Mouse (Mus musculus): Measurements from ENCODE around the gene Blmh.
A peak's percentile ranks its signal among the peaks of the same experiment; 100 is the strongest.

The Blmh gene

DNA sequence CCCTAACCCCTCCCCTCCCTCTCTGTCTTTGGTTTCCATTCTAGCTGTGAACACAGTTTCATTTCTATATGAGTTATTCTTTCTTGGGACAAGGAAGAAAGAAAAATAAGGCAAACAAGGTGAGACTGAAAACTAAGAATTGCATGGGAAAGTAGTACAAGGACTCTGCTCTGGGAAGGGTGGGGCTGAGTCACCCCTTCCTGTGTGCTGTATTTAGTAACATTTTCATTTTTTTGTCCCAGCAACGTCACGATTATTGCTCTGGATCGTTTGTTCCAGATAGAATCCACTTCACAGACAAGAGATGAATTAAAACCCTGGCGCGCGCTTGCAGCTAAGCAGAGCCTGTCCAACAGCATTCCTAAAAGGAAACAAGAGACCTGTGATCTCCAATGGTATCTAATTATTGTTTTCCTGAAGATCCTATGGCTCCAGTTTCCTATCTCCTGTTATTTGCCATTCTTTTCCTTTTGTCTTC, at the start of gene Blmh:
Gene Blmh (plus strand): TSS at position 51 of the 478 bp plus-strand sequence.
- DNase-seq, result no peak

DNA sequence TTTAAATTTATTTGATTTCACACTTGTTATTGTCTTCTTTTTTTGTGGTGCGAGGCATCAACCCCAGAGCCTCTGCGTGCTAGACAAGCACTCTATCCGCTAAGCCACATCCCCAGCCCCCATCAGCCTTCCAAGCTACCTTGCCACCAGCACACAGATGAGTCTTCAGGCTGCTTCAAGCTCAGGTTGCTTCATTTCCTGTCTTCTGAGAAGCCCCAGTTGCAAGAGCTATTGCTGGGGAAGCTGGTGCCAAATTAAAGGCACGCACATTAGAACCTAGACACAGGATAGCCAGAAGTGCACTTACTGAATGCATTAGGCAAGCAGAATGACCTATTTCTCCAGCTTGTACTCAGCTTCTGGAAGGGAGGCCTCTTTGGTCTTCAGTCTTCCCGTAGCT, 44.8 kb upstream of the Blmh start:
- DNase-seq, result no peak

- no peak for DNase-seq
Measured at GRCm38 (mm10) chr11:76884451-76884850, 40.2 kb upstream of the Blmh start.

- DNase-seq, result no peak
Measured at GRCm38 (mm10) chr11:76889339-76890164, 35.1 kb upstream of the Blmh start.

DNA sequence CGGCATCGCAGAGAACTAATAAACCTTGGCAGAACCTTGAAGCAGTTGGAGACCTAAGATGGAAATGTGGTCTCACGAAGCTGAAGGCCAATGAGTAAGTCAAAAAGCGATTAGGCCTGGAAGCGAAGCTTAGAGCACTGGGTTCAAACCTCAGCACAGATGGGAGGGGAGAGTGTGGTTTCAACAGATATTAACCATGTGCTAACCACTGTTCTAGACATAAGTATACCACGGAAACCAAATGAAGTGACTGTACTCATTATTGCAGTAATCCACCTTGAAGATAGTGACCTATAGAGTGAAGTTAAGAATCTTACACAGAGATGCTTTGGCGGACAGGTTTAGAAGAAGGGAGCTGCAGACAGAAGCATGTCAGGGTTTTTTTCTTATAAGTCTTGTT, 33.4 kb upstream of the Blmh start:
- no peak for DNase-seq

- DNase-seq, result no peak
Measured at GRCm38 (mm10) chr11:76891738-76892349, 32.8 kb upstream of the Blmh start.

DNA sequence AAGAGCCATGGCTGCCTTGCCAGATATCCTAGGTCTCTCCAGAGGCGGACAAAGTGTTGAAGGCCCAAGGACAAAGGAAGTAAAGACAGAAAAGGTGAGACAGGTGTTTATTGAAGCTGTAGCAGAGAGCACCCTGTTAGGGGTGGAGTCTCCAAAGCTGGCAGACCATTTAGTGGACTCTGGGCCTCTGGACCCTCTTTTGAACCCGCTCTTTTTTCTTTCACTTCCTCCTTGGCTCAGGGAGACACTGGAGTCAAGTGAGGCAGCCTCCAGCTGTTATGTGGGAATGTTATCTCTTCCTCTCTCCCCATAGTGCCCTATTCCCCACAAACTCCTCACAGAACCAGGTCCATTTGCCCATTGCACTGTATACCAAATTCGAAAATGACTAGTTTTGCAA, 31.6 kb upstream of the Blmh start:
- DNase-seq, result no peak

DNA sequence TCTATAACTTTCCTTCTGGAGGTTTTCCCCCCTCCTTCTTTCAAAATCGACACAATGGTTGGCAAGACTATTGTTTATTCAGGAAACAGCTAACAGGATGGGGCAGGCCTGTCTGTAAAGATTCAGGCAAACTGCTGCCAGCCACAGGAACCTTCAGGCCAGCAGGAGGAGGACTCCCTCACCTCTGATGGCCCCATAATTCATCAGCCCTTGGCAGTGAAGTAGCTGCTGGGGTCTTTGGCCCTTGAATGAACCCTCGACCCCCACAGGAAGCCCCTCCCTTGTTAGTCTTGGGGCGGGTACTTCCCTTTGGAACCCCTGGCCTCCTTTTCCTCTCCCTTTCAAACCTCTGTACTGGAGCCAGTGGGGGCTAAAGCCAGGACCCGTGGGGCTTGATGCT, 31.0 kb upstream of the Blmh start:
- no peak for DNase-seq

DNA sequence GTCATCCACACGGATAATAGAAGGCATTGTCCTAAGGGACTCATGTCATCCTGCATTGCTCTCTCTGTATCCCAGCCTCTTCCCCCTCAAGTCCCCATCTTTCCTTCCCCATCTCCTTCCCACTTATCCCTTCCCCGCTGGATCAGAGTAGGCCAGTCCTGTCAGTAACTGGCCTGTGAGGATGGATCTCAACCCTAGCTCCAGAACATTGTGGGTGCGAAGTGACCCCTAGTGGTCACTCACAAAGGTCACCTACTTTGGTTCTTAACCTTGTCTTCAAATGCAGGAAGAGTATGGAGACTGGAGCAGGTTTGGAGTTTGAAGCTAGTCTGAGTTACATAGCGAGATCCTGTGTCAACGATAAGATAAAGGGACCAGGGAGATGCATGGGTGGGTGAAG, 30.4 kb upstream of the Blmh start:
- DNase-seq, result peak; percentile 25

DNA sequence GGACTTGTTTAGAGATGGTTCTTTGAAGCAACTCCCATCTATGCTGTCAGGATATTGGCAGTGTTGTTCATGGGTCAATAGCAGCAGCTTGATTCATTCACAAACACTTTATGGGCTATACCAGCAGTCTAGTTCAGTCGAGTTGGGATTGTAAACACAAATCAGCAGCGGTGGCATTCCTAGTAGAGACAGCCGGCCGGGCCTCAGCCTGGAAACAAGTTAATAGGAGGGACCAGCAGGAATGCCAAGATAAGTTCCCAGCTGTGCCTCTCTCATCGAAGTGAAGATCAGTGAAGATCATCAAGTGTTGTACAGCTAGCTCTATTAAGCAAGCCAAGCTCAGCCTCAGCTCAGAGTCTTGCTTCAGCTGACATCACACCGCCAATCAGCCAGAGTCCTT, 28.2 kb upstream of the Blmh start:
- no peak for DNase-seq

DNA sequence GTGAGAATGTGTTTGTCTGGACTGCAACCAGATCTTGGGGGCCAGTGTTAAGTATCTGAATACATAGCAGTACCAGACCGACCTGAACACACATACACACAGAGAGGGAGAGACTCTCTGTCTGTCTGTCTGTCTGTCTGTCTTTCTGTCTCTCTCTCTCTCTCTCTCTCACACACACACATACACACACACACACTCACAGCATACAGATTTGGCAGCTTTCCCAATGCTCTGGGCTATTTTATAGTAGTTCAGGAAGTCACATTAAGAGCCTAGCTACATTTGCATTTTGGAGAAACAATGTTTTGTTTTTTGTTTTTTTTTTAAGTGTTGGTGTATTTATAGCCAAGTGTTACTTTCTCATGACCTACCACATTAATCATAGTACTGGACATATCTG, 27.5 kb upstream of the Blmh start:
- no peak for DNase-seq

DNA sequence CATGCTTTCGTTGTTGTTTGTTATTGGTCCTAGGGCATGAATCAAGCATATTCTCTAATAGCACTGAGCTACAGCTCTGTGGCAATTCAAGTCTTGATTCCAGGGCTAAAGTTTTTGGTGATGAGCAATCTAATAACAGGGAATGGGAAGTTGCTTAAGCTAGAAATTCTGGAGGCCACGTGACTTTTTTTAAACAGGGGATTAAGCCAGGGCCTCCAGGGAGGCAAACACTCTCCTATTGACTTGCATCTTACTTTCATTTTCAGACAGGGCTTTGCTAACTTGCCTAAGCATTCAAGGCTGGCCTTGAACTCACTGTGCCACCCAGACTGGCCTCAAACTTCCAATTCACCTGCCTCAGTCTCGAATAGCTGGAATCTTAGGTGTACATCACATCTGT, 26.7 kb upstream of the Blmh start:
- DNase-seq, result no peak

- DNase-seq, result no peak
Measured at GRCm38 (mm10) chr11:76898751-76899150, 25.9 kb upstream of the Blmh start.

- no peak for DNase-seq
Measured at GRCm38 (mm10) chr11:76899758-76900738, 24.6 kb upstream of the Blmh start.

DNA sequence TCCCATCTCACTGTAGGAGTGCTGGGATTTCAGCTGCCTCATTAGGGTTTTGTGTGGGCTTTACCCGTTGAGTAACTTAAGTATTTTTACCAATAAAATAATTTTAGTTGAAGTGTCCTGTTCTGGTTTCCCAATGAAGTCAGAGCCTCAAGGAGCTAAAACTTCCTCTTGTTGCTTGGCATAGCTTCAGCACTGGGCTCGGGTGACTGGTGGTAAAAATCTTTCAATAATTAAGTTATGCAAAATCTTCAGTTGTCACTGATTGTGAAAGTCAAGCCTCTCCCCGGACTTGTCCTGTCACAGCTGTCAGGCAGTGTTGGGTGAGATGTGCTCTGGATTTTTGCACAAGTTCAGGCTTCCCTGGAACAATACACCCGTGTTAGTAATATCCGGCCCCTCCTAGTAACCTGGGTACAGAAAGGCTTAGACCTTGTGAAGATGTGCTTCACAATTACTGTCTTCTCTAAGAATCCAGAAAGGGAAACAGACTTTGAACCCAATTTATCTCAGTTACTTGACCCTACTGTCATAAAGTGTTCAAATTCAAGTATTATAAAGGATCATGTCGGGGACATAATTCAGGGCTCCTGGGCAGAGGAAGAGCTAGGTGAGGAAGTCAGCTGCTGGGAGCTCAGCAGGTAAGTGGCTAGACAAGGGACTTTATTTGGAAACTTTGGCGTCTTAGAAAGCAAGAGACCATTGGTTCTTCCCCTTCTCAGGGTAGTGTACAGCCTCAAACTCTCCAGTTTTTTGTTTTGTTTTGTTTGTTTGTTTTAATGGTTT, 22.8 kb upstream of the Blmh start, which contains the start of gene Tmigd1:
Gene Tmigd1 (plus strand): TSS at position 581 of the 783 bp plus-strand sequence.
- no peak for DNase-seq

DNA sequence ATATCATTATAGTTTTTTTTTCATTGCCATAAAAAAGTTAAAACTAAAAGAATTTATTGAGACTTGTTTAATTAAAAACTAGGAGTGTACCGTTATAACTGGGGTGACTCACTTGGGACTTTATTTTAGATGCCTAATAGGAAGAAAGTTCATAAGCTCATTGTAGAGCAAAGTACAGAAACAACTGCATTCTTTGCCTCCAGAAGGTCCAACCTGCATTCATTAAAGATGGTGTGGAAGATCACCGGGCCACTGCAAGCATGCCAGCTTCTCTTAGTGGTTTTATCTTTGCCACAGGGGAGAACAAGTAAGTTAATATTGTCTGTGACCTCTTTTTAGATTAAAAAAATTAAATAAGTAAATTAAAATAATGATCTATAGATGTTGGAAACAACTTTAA, 20.3 kb upstream of the Blmh start:
- no peak for DNase-seq

DNA sequence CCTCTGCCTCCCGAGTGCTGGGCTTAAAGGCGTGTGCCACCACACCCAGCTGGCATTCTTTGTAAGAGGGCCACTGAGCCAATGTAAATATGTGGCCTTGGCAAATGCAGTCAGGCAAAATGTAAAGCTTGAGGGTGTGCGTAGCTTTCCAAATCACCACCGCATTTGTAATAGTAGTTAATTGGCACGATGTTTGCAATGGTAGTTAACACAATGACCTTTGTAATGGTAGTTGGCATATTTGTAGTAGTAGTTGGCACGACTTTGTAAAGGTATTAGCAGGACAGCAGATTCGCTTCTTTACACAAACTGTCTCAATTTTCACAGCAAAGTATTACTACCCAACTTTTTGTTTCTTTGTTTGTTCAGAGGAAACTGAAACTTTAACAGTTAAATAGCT, 16.0 kb upstream of the Blmh start:
- no peak for DNase-seq

DNA sequence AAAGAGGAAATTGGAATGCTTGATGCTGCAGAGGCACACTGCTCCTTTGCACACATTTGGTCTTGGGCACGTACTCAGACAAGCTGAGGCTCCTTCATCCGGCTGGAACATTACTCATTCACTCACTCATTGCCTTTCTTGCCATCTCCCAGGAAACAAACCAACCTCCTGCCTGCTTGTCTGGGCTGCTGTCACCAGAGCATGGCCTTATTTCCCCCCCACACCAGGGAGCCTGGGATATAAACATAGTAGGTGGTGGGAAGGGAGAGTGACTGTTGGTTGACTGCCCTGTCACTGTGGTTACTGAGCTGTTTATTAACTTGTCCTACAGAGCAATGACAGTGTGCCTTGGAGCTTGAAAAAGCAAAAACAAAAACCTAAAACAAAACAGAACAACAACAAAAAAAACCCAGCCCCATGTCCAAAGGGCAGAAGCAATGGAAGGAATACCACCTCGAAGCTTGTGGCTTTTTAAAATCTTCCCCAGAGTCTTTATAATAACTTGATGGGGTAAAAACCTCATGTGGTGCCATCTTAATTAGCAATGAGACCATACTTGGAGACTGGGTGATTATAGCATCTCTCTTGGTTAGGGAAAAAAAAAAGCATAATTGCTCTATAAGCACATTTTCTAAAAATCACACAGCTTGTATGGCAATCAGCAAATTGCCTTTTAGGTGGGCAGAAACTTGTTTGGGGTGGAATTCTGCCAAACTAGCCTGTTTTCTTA, 13.1 kb upstream of the Blmh start:
- no peak for DNase-seq

DNA sequence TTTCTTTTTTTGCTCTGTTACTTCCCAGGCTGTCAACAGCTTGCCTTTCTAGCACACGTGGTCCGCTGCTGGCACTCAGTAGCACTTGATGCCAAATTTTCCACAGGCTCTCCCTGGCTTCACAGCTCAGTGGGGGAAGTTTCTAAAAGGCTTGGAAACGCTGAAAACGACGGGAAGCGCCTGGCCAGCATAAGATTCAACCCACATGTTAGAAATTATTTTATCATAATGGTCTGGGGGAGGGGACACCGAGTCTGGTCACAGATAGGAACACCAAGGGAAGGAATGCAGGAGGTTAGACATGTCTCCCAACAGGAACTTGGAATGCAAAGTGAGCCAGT, 12.6 kb upstream of the Blmh start:
- peak; percentile 10 for DNase-seq

GRCm38 (mm10) chr11:76914366-76914765, 10.2 kb upstream of the Blmh start:
- DNase-seq, result no peak

GRCm38 (mm10) chr11:76916539-76917229, 7.9 kb upstream of the Blmh start:
- DNase-seq, result no peak

Data from right cerebral cortex, postnatal 14 days (tissue).